15 mouse cellular contexts compared by ENCODE assay signal in genomic region chr2:42406037-42406436, GRCm38 (mm10).
DNase-seq lines count a peak whose midpoint lies in the region; ATAC-seq and TF ChIP-seq lines count a peak whose summit lies in the region.
"Had no signal": no experiment of that assay in that cellular context is flagged by ENCODE, and none has a peak within 500 bp of the region (broad histone marks: within the 10 kb centered on the region; RNA-seq: fewer than 3 reads in every experiment).

No protein-coding gene starts in this region.

- 51% methylated on average over 5 of the region's 5 CpGs for WGBS in hindbrain, embryonic 16.5 days
- 60% methylated on average over 5 of the region's 5 CpGs for WGBS in hindbrain, embryonic 12.5 days
- 56% methylated on average over 5 of the region's 5 CpGs for WGBS in midbrain, postnatal 0 days
- WGBS in midbrain, embryonic 11.5 days: 85% methylated on average over 5 of the region's 5 CpGs
- 43% methylated on average over 5 of the region's 5 CpGs for WGBS in neural tube, embryonic 15.5 days

- no peak overlapping the region for H3K4me2 ChIP-seq in hindbrain, embryonic 16.5 days (ENCODE audit: low read length)
- no peak overlapping the region for H3K4me2 ChIP-seq in hindbrain, embryonic 12.5 days (replicated peaks)
- H3K4me2 ChIP-seq in midbrain, postnatal 0 days (ENCODE audit: low read depth, low read length, poor library complexity, severe bottlenecking): no peak overlapping the region
- H3K4me2 ChIP-seq in midbrain, embryonic 11.5 days: no peak overlapping the region
- no peak overlapping the region for H3K4me2 ChIP-seq in neural tube, embryonic 15.5 days
- H3K4me2 ChIP-seq: embryonic facial prominence, embryonic 13.5 days; forebrain, embryonic 12.5 days had no signal

- H3K27me3 ChIP-seq in hindbrain, embryonic 16.5 days (replicated peaks; ENCODE audit: control insufficient read depth, insufficient read depth, low read length): no peaks in the 10 kb centered on the region
- no peaks in the 10 kb centered on the region for H3K27me3 ChIP-seq in hindbrain, embryonic 12.5 days
- H3K27me3 ChIP-seq in midbrain, postnatal 0 days (ENCODE audit: insufficient read depth, low read length): no peaks in the 10 kb centered on the region
- H3K27me3 ChIP-seq in midbrain, embryonic 11.5 days (ENCODE audit: control insufficient read depth, insufficient read depth, low read length): no peaks in the 10 kb centered on the region
- H3K27me3 ChIP-seq in neural tube, embryonic 15.5 days (replicated peaks): no peaks in the 10 kb centered on the region
- H3K27me3 ChIP-seq: embryonic facial prominence, embryonic 13.5 days; forebrain, embryonic 12.5 days had no signal

- ATAC-seq in hindbrain, embryonic 16.5 days: peak; percentile 37
- no peak for ATAC-seq in hindbrain, embryonic 12.5 days (ENCODE audit: low FRiP score)
- no peak for ATAC-seq in midbrain, postnatal 0 days (ENCODE audit: low FRiP score)
- no peak for ATAC-seq in midbrain, embryonic 11.5 days (ENCODE audit: low FRiP score)
- peak; percentile 47 for ATAC-seq in neural tube, embryonic 15.5 days (ENCODE audit: low FRiP score)
- ATAC-seq: forebrain, embryonic 16.5 days had no signal

- no peaks in the 10 kb centered on the region for H3K4me1 ChIP-seq in hindbrain, embryonic 16.5 days (ENCODE audit: control insufficient read depth, insufficient read depth, low read depth, low read length)
- H3K4me1 ChIP-seq in hindbrain, embryonic 12.5 days: peaks cover 3% of the 10 kb centered on the region; the same call in 1 of the 2 replicates
- H3K4me1 ChIP-seq in midbrain, postnatal 0 days (ENCODE audit: insufficient read depth, low read length): no peaks in the 10 kb centered on the region
- H3K4me1 ChIP-seq in midbrain, embryonic 11.5 days (ENCODE audit: control insufficient read depth, insufficient read depth, low read length): no peaks in the 10 kb centered on the region
- H3K4me1 ChIP-seq in neural tube, embryonic 15.5 days: no peaks in the 10 kb centered on the region
- H3K4me1 ChIP-seq: embryonic facial prominence, embryonic 13.5 days; forebrain, embryonic 12.5 days; heart, embryonic 10.5 days had no signal

- peak; percentile 34 for DNase-seq in midbrain, postnatal 0 days (ENCODE audit: low spot score)
- no peak for DNase-seq in midbrain, embryonic 11.5 days (ENCODE audit: low spot score, missing footprints)
- DNase-seq in left cerebral cortex, postnatal 25 days (ENCODE audit: low spot score in 2 of 2): no peak
- no peak for DNase-seq in layer of hippocampus, adult 11-12 months (ENCODE audit: low spot score)
- DNase-seq: adrenal gland, postnatal 10 days; gastrocnemius, postnatal 10 days; heart, adult 18-20 months; heart, postnatal 10 days had no signal

- H3K36me3 ChIP-seq in hindbrain, embryonic 16.5 days (ENCODE audit: control insufficient read depth, insufficient read depth, low read length): no peaks in the 10 kb centered on the region
- H3K36me3 ChIP-seq in hindbrain, embryonic 12.5 days: no peaks in the 10 kb centered on the region
- H3K36me3 ChIP-seq in midbrain, postnatal 0 days (ENCODE audit: insufficient read depth, low read length): no peaks in the 10 kb centered on the region
- no peaks in the 10 kb centered on the region for H3K36me3 ChIP-seq in midbrain, embryonic 11.5 days (ENCODE audit: control insufficient read depth, insufficient read depth, low read length)
- H3K36me3 ChIP-seq in neural tube, embryonic 15.5 days: no peaks in the 10 kb centered on the region
- H3K36me3 ChIP-seq: embryonic facial prominence, embryonic 13.5 days; forebrain, embryonic 12.5 days; heart, embryonic 10.5 days had no signal

- TF ChIP-seq CTCF in midbrain, postnatal 0 days (IDR thresholded peaks at IDR 0.05): no peak

- H3K4me3 ChIP-seq in hindbrain, embryonic 16.5 days (ENCODE audit: low read length): no peak overlapping the region
- no peak overlapping the region for H3K4me3 ChIP-seq in hindbrain, embryonic 12.5 days
- no peak overlapping the region for H3K4me3 ChIP-seq in midbrain, postnatal 0 days (ENCODE audit: low read depth, low read length)
- no peak overlapping the region for H3K4me3 ChIP-seq in midbrain, embryonic 11.5 days (ENCODE audit: low read depth, low read length)
- H3K4me3 ChIP-seq in neural tube, embryonic 15.5 days (replicated peaks): no peak overlapping the region
- H3K4me3 ChIP-seq: embryonic facial prominence, embryonic 13.5 days; forebrain, embryonic 12.5 days; heart, embryonic 10.5 days had no signal

- intact Hi-C loops in left cerebral cortex, postnatal 25 days (cut with DNase I): no loop called here

- no peak overlapping the region for H3K27ac ChIP-seq in hindbrain, embryonic 16.5 days (ENCODE audit: low read depth, low read length)
- no peak overlapping the region for H3K27ac ChIP-seq in hindbrain, embryonic 12.5 days
- H3K27ac ChIP-seq in midbrain, postnatal 0 days (ENCODE audit: low read depth, low read length): no peak overlapping the region
- H3K27ac ChIP-seq in midbrain, embryonic 11.5 days (ENCODE audit: low read depth, low read length): no peak overlapping the region
- no peak overlapping the region for H3K27ac ChIP-seq in neural tube, embryonic 15.5 days (replicated peaks)
- H3K27ac ChIP-seq: embryonic facial prominence, embryonic 13.5 days; forebrain, embryonic 12.5 days; heart, embryonic 10.5 days had no signal

- H3K9ac ChIP-seq in hindbrain, embryonic 16.5 days (ENCODE audit: low read depth, low read length): no peak overlapping the region
- no peak overlapping the region for H3K9ac ChIP-seq in hindbrain, embryonic 12.5 days
- no peak overlapping the region for H3K9ac ChIP-seq in midbrain, postnatal 0 days (replicated peaks; ENCODE audit: low read length, poor library complexity, severe bottlenecking)
- no peak overlapping the region for H3K9ac ChIP-seq in midbrain, embryonic 11.5 days (ENCODE audit: low read length)
- no peak overlapping the region for H3K9ac ChIP-seq in neural tube, embryonic 15.5 days (replicated peaks)
- H3K9ac ChIP-seq: embryonic facial prominence, embryonic 13.5 days; forebrain, embryonic 12.5 days had no signal

- H3K9me3 ChIP-seq in hindbrain, embryonic 16.5 days (ENCODE audit: control insufficient read depth, low read length): no peaks in the 10 kb centered on the region
- H3K9me3 ChIP-seq in hindbrain, embryonic 12.5 days (replicated peaks): no peaks in the 10 kb centered on the region
- H3K9me3 ChIP-seq in midbrain, postnatal 0 days (ENCODE audit: low read length): no peaks in the 10 kb centered on the region
- no peaks in the 10 kb centered on the region for H3K9me3 ChIP-seq in midbrain, embryonic 11.5 days (ENCODE audit: control insufficient read depth, low read length)
- H3K9me3 ChIP-seq in neural tube, embryonic 15.5 days (replicated peaks): no peaks in the 10 kb centered on the region
- H3K9me3 ChIP-seq: embryonic facial prominence, embryonic 13.5 days; forebrain, embryonic 12.5 days; heart, embryonic 10.5 days had no signal

Comparison
In these comparisons a context has a peak if more than half of its experiments do, and no peak if none do; other contexts are left out.
1. ATAC-seq: peak in hindbrain, embryonic 16.5 days (single experiment) and neural tube, embryonic 15.5 days (single experiment); none in hindbrain, embryonic 12.5 days (single experiment), midbrain, postnatal 0 days (single experiment) and midbrain, embryonic 11.5 days (single experiment).